Mouse (Mus musculus) heart, embryonic 16.5 days (tissue): ENCODE results near the gene Adprhl1. TPM values are rescaled to one million over a fixed set of nuclear protein-coding genes. Genes with fewer than 3 reads are reported as not detected.

Experiments used
- ATAC-seq: fragments of 200-750 bp; cut with Nextera tagmentation; replicated peaks from 2 replicates; pipeline ENCODE4 v1.8.0; 2017; ENCODE audit warnings: moderate number of reproducible peaks; ENCODE audit not compliant: insufficient read depth, low FRiP score; ENCODE audit errors: extremely low read depth
- H3K27ac ChIP-seq: fragments of 300-500 bp; sonication (generic); 2 replicates; pipeline ENCODE4 v1.5.1; 2014; ENCODE audit warnings: mild to moderate bottlenecking, low read length, control low read depth, moderate library complexity
- H3K27me3 ChIP-seq: fragments of 300-500 bp; sonication (generic); 2 replicates; pipeline ENCODE4 v1.6.1; 2014; ENCODE audit warnings: low read length, mixed read lengths; ENCODE audit not compliant: control insufficient read depth, insufficient read depth
- H3K36me3 ChIP-seq: fragments of 300-500 bp; sonication (generic); 2 replicates; pipeline ENCODE4 v1.6.1; 2014; ENCODE audit not compliant: control insufficient read depth, insufficient read depth
- H3K4me1 ChIP-seq: fragments of 300-500 bp; sonication (generic); 2 replicates; pipeline ENCODE4 v1.6.1; 2014; ENCODE audit warnings: low read length, mixed read lengths; ENCODE audit not compliant: control insufficient read depth, insufficient read depth
- H3K4me2 ChIP-seq: fragments of 300-500 bp; sonication (generic); 2 replicates; pipeline ENCODE4 v1.6.1; 2014; ENCODE audit warnings: low read depth, mild to moderate bottlenecking, control low read depth, low read length
- H3K4me3 ChIP-seq: fragments of 300-500 bp; sonication (generic); 2 replicates; pipeline ENCODE4 v1.5.1; 2014; ENCODE audit warnings: mild to moderate bottlenecking, control low read depth, low read length
- H3K9ac ChIP-seq: fragments of 300-500 bp; sonication (generic); 2 replicates; pipeline ENCODE4 v1.6.1; 2014; ENCODE audit warnings: low read length, control low read depth
- H3K9me3 ChIP-seq: fragments of 300-500 bp; sonication (generic); replicated peaks from 2 replicates; pipeline ENCODE4 v1.6.1; 2016; ENCODE audit warnings: low read length; ENCODE audit not compliant: control insufficient read depth
- WGBS: fragments of 180-500 bp; shearing (Covaris S2); extraction: QIAGEN DNeasy Blood & Tissue Kit; methylation state at CpG from one replicate; pipeline ENCODE4 v1.1.7; 2014; 5-methylcytosine and 5-hydroxymethylcytosine counted together
- polyA plus RNA-seq: library from polyadenylated mRNA; unstranded; fragments of >200 nt; fragmentation: Nextera tagmentation; extraction: Ambion mirVana; gene quantifications from 2 replicates; pipeline ENCODE4 v1.2.1, GENCODE M21; 2015

Adprhl1 gene
- polyA plus RNA-seq, 1 experiment from 2014 or later = 250 TPM

DNA sequence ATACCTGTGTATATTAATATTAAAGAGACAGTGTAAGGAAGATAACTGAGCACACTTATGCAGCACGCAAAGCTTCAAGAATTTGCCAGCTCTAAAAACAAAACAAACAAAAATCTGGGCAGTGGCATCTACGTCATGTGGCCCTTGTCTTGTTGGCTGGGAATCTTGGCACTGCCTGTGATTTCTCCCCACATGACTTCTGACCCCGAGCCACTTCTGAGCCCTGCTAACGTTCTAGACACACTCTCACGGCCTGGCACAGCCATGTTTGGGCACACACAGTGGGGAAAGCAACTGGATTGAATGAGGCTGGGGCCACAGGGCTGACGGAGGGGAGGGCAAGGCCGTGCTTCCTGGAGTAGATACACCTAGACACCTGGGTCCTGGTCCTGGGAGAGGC is 13.3 kb downstream of the Adprhl1 start:
- H3K4me2 ChIP-seq = no peak overlapping the region
- no peaks in the 10 kb centered on the region for H3K27me3 ChIP-seq
- H3K4me3 ChIP-seq = no peak overlapping the region
- H3K4me1 ChIP-seq = peaks cover 18% of the 10 kb centered on the region
- H3K9ac ChIP-seq = peak overlapping the region; percentile 26
- peaks cover 27% of the 10 kb centered on the region for H3K36me3 ChIP-seq
- 54% methylated on average over 7 of the region's 7 CpGs for whole genome bisulfite sequencing
- ATAC-seq = no peak; the same call in 1 of the 2 replicates
- no peaks in the 10 kb centered on the region for H3K9me3 ChIP-seq
- H3K27ac ChIP-seq = peak overlapping the region; percentile 37

GRCm38 (mm10) chr8:13240055-13240454 is 13.9 kb downstream of the Adprhl1 start:
- Histone ChIP-seq H3K27ac (no peak overlapping the region), H3K4me2 (no peak overlapping the region), H3K4me3 (no peak overlapping the region), H3K36me3 (peaks cover 29% of the 10 kb centered on the region), H3K27me3 (no peaks in the 10 kb centered on the region), H3K9me3 (no peaks in the 10 kb centered on the region), H3K4me1 (peaks cover 18% of the 10 kb centered on the region), H3K9ac (no peak overlapping the region)
- no peak for ATAC-seq
- WGBS = 88% methylated on average over 9 of the region's 9 CpGs

DNA sequence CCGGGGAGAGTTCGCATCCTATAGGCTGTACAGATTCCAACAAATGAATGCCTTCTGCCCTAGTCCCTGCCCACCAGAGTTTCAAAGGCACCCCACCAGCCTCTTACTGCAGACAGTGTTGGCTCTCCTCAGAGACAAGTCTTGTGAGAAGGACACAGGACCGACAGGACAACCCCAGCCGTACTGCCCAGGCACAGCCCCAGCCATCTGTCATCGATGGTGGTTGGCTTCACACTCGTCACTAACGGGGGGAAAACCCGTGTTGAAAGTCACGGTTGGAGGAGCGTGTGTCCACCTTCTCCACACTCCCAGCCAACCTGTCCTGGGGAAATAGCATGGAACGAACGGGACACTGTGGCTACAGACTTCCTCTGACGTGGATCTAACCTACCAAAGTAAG is 19.2 kb downstream of the Adprhl1 start:
- H3K36me3 ChIP-seq = peaks cover 16% of the 10 kb centered on the region; the same call in 1 of the 2 replicates
- no peaks in the 10 kb centered on the region for H3K9me3 ChIP-seq
- no peak overlapping the region for H3K27ac ChIP-seq
- peaks cover 11% of the 10 kb centered on the region for H3K4me1 ChIP-seq
- no peak overlapping the region for H3K4me3 ChIP-seq
- 85% methylated on average over 13 of the region's 13 CpGs for WGBS
- no peak overlapping the region for H3K4me2 ChIP-seq
- no peaks in the 10 kb centered on the region for H3K27me3 ChIP-seq
- ATAC-seq = no peak
- H3K9ac ChIP-seq = no peak overlapping the region

GRCm38 (mm10) chr8:13230471-13230870 is 23.5 kb downstream of the Adprhl1 start:
- no peak for ATAC-seq
- Histone ChIP-seq H3K27me3 (no peaks in the 10 kb centered on the region), H3K4me3 (no peak overlapping the region), H3K4me2 (no peak overlapping the region), H3K36me3 (peaks cover 7% of the 10 kb centered on the region; the same call in 1 of the 2 replicates), H3K9ac (no peak overlapping the region), H3K9me3 (no peaks in the 10 kb centered on the region), H3K27ac (no peak overlapping the region), H3K4me1 (peaks cover 43% of the 10 kb centered on the region)
- WGBS = 48% methylated on average over 4 of the region's 4 CpGs

- peaks cover 8% of the 10 kb centered on the region; the same call in 1 of the 2 replicates for H3K36me3 ChIP-seq
- H3K4me2 ChIP-seq = no peak overlapping the region
- peak overlapping the region; percentile 19 for H3K27ac ChIP-seq
- no peaks in the 10 kb centered on the region for H3K9me3 ChIP-seq
- WGBS = 59% methylated on average over 12 of the region's 12 CpGs
- ATAC-seq = no peak
- no peak overlapping the region for H3K9ac ChIP-seq
- peaks cover 43% of the 10 kb centered on the region for H3K4me1 ChIP-seq
- no peak overlapping the region for H3K4me3 ChIP-seq
- no peaks in the 10 kb centered on the region for H3K27me3 ChIP-seq
Measured at GRCm38 (mm10) chr8:13229802-13230201, 24.2 kb downstream of the Adprhl1 start.

GRCm38 (mm10) chr8:13228923-13229610 is 24.9 kb downstream of the Adprhl1 start:
- Histone ChIP-seq H3K36me3 (peaks cover 9% of the 10 kb centered on the region; the same call in 1 of the 2 replicates), H3K4me3 (no peak overlapping the region), H3K9me3 (no peaks in the 10 kb centered on the region), H3K27me3 (no peaks in the 10 kb centered on the region), H3K4me1 (peaks cover 43% of the 10 kb centered on the region), H3K9ac (peak overlapping the region; percentile 44; the same call in 1 of the 2 replicates), H3K27ac (peak overlapping the region; percentile 19), H3K4me2 (no peak overlapping the region)
- 42% methylated on average over 9 of the region's 9 CpGs for WGBS
- no peak for ATAC-seq

- no peak overlapping the region for H3K4me2 ChIP-seq
- no peak overlapping the region for H3K4me3 ChIP-seq
- H3K27ac ChIP-seq = peak overlapping the region; percentile 67
- ATAC-seq = 0 out of 2 replicates have a peak, but pooled peaks have one; percentile 23
- peaks cover 10% of the 10 kb centered on the region; the same call in 1 of the 2 replicates for H3K36me3 ChIP-seq
- no peaks in the 10 kb centered on the region for H3K9me3 ChIP-seq
- no peaks in the 10 kb centered on the region for H3K27me3 ChIP-seq
- 45% methylated on average over 3 of the region's 3 CpGs for WGBS
- peaks cover 43% of the 10 kb centered on the region for H3K4me1 ChIP-seq
- H3K9ac ChIP-seq = no peak overlapping the region
Measured at GRCm38 (mm10) chr8:13227184-13227583, 26.8 kb downstream of the Adprhl1 start.

DNA sequence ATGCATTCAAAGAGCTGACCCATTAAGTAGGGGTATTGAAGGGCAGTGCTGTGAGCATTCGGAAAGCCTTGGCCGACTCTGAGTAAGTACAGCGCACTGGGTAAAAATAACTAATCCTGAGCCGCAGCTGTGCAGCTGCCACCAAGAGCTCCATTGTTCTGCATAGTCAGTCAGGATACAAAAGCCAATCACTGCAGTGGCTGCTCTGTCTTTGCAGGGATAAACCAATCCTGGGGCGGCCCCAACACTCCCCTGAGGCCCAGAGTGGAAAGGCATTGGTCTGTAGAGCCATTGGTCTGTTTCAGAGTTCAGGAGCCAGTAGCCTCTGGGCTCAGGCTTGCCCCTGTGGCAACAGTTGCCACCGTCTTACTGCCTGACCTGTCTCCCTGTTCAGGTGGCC is 27.7 kb downstream of the Adprhl1 start:
- WGBS = 49% methylated on average over 6 of the region's 6 CpGs
- Histone ChIP-seq H3K9ac (peak overlapping the region; percentile 6; the same call in 1 of the 2 replicates), H3K27ac (peak overlapping the region; percentile 67), H3K36me3 (peaks cover 11% of the 10 kb centered on the region; the same call in 1 of the 2 replicates), H3K27me3 (no peaks in the 10 kb centered on the region), H3K9me3 (no peaks in the 10 kb centered on the region), H3K4me2 (no peak overlapping the region), H3K4me3 (no peak overlapping the region), H3K4me1 (peaks cover 43% of the 10 kb centered on the region)
- ATAC-seq = peak; percentile 37

DNA sequence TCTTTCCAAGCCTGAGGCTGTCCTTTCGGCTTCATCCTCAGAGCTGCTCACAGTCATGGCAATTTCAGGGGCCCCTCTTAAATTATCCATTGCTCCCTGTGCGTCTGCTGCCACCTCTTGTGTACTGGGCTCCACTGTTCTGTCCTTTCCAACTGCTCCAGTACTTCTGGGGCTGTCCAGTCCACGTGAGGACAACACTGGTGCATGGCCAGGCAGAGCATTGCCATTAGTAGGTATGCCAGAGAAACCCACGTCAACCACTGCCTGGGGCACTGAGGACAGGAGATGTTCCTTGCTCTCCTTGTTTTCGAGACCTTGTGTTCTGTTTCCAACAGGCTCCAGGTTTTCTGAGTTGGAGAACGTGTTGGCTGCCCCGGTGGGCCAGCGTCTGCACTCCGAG is 29.5 kb downstream of the Adprhl1 start:
- Histone ChIP-seq H3K27ac (no peak overlapping the region), H3K9ac (no peak overlapping the region), H3K4me3 (no peak overlapping the region), H3K27me3 (no peaks in the 10 kb centered on the region), H3K9me3 (no peaks in the 10 kb centered on the region), H3K4me2 (no peak overlapping the region), H3K36me3 (peaks cover 13% of the 10 kb centered on the region; the same call in 1 of the 2 replicates), H3K4me1 (peaks cover 30% of the 10 kb centered on the region)
- WGBS = 83% methylated on average over 9 of the region's 9 CpGs
- ATAC-seq = no peak
